In the genomic region with DNA sequence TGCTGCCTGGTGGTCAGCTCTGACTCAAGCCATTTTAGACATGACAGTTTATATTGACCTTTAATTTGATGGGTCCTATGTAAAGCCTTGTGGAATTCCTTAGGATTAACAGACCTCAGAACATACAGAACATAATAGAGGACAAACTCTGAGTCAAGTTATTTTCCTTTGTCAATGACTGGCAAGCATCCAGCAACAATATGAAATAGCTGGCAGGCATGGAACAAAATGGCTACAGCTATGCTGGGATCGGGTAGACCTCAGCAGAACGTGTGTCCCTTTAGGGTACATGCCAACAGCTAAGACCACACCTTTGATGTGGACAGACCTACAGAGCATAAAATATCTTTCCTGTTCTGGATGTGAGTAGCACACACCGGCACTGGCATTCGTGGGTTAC, we compare ENCODE assay signal across 26 mouse cellular contexts. TPM values are rescaled to one million over a fixed set of nuclear protein-coding genes. Genes with fewer than 3 reads are reported as not detected.
DNase-seq lines count a peak whose midpoint lies in the region; ATAC-seq and TF ChIP-seq lines count a peak whose summit lies in the region.
"Had no signal": no experiment of that assay in that cellular context is flagged by ENCODE, and none has a peak within 500 bp of the region (broad histone marks: within the 10 kb centered on the region; RNA-seq: fewer than 3 reads in every experiment).

No protein-coding gene starts in this region.

- ATAC-seq in lung, embryonic 14.5 days (ENCODE audit: insufficient read depth): no peak
- ATAC-seq: forebrain, embryonic 13.5 days; forebrain, embryonic 16.5 days; intestine, embryonic 15.5 days had no signal

- H3K4me1 ChIP-seq in lung, embryonic 14.5 days (ENCODE audit: insufficient read depth): 0 out of 2 replicates have a peak, but pooled peaks cover 6% of the 10 kb centered on the region
- H3K4me1 ChIP-seq in limb, embryonic 10.5 days: peaks cover 21% of the 10 kb centered on the region

- no peaks in the 10 kb centered on the region for H3K9me3 ChIP-seq in lung, embryonic 14.5 days (ENCODE audit: low read depth, low read length)
- no peaks in the 10 kb centered on the region for H3K9me3 ChIP-seq in limb, embryonic 10.5 days (replicated peaks)
- H3K9me3 ChIP-seq: embryonic facial prominence, embryonic 12.5 days; forebrain, embryonic 13.5 days; heart, embryonic 12.5 days; heart, embryonic 15.5 days; hindbrain, embryonic 10.5 days; intestine, embryonic 15.5 days had no signal

- no peak for TF ChIP-seq CTCF in lung, embryonic 14.5 days (IDR thresholded peaks at IDR 0.05; ENCODE audit: low read depth)

- H3K4me2 ChIP-seq in lung, embryonic 14.5 days: no peak overlapping the region
- H3K4me2 ChIP-seq: embryonic facial prominence, embryonic 12.5 days; forebrain, embryonic 13.5 days; heart, embryonic 12.5 days; heart, embryonic 15.5 days; hindbrain, embryonic 14.5 days; intestine, embryonic 15.5 days had no signal

- H3K27me3 ChIP-seq in lung, embryonic 14.5 days (ENCODE audit: insufficient read depth, low read length): no peaks in the 10 kb centered on the region
- H3K27me3 ChIP-seq in limb, embryonic 10.5 days (ENCODE audit: low read depth, poor library complexity, severe bottlenecking): no peaks in the 10 kb centered on the region
- H3K27me3 ChIP-seq: embryonic facial prominence, embryonic 12.5 days; forebrain, embryonic 13.5 days; heart, embryonic 12.5 days; heart, embryonic 15.5 days; intestine, embryonic 15.5 days had no signal

- peak; percentile 71 for DNase-seq in heart, adult 11 months
- no peak for DNase-seq in heart, adult 18-20 months
- DNase-seq in lung, embryonic 14.5 days: peak; percentile 22
- no peak for DNase-seq in lung, postnatal 36 days
- DNase-seq in NIH3T3 (ENCODE audit: low read depth): peak; percentile 63
- DNase-seq in limb, embryonic 10.5 days (ENCODE audit: low spot score): no peak
- DNase-seq: adrenal gland, postnatal 14 days; cerebellum, adult 11-12 months; cerebellum, adult 9-10 months; cerebellum, postnatal 14 days; gastrocnemius, postnatal 10 days; gastrocnemius, postnatal 36 days; heart, postnatal 10 days; heart, postnatal 36 days; kidney, adult 18-20 months; kidney, adult 9 months had no signal

- H3K4me3 ChIP-seq in lung, embryonic 14.5 days (ENCODE audit: low read depth, low read length): no peak overlapping the region
- no peak overlapping the region for H3K4me3 ChIP-seq in limb, embryonic 10.5 days
- H3K4me3 ChIP-seq: embryonic facial prominence, embryonic 12.5 days; erythroblast, embryonic 14.5 days; forebrain, embryonic 13.5 days; heart, embryonic 12.5 days; heart, embryonic 15.5 days; hindbrain, embryonic 10.5 days; intestine, embryonic 15.5 days had no signal

- no peaks in the 10 kb centered on the region for H3K36me3 ChIP-seq in lung, embryonic 14.5 days (ENCODE audit: insufficient read depth)
- no peaks in the 10 kb centered on the region for H3K36me3 ChIP-seq in limb, embryonic 10.5 days
- H3K36me3 ChIP-seq: embryonic facial prominence, embryonic 12.5 days; heart, embryonic 12.5 days; heart, embryonic 15.5 days; hindbrain, embryonic 10.5 days; intestine, embryonic 15.5 days had no signal

- H3K9ac ChIP-seq in lung, embryonic 14.5 days: no peak overlapping the region
- H3K9ac ChIP-seq: embryonic facial prominence, embryonic 12.5 days; forebrain, embryonic 13.5 days; heart, embryonic 12.5 days; heart, embryonic 15.5 days; hindbrain, embryonic 14.5 days; intestine, embryonic 15.5 days had no signal

- WGBS in lung, embryonic 14.5 days: 80% methylated on average over 4 of the region's 4 CpGs
- 92% methylated on average over 4 of the region's 4 CpGs for WGBS in limb, embryonic 10.5 days

- H3K27ac ChIP-seq in lung, embryonic 14.5 days (ENCODE audit: low read depth): no peak overlapping the region
- H3K27ac ChIP-seq in limb, embryonic 10.5 days: no peak overlapping the region
- H3K27ac ChIP-seq: embryonic facial prominence, embryonic 12.5 days; forebrain, embryonic 13.5 days; heart, embryonic 15.5 days; hindbrain, embryonic 10.5 days; hindbrain, embryonic 14.5 days; intestine, embryonic 15.5 days had no signal

RNA-seq across cellular contexts. Expression of a gene that starts 4.4 kb away (rescaled TPM):
- total RNA-seq in heart, adult 18-20 months (2021): 1 to 10 TPM; 5.5 TPM
- 22.9 and 27.3 TPM in 2 replicates for polyA plus RNA-seq in lung, embryonic 14.5 days (2014; fragmentation: Nextera tagmentation; extraction: Ambion mirVana)
- 28.5 and 29.2 TPM in 2 replicates for polyA plus RNA-seq in limb, embryonic 10.5 days (2016; fragmentation: Nextera tagmentation; extraction: Ambion mirVana)

RNA-seq across cellular contexts. Expression of a gene that starts 12.8 kb away (rescaled TPM):
- under 1 TPM; 0.59 to 0.99 TPM for total RNA-seq in heart, adult 18-20 months (2021)
- polyA plus RNA-seq in lung, embryonic 14.5 days (2014; fragmentation: Nextera tagmentation; extraction: Ambion mirVana): 1.8 and 2.2 TPM in 2 replicates
- polyA plus RNA-seq in limb, embryonic 10.5 days (2016; fragmentation: Nextera tagmentation; extraction: Ambion mirVana): 18.0 and 19.4 TPM in 2 replicates
- total RNA-seq: ES-E14 had no signal
- polyA plus RNA-seq: erythroblast, embryonic 14.5 days had no signal

RNA-seq across cellular contexts. Expression of a gene that starts 42.1 kb away (rescaled TPM):
- total RNA-seq in heart, adult 18-20 months (2021): 10 to 100 TPM in 1 of 2 experiments, 1 to 10 TPM in 1; 6.6 to 10.7 TPM
- polyA plus RNA-seq in lung, embryonic 14.5 days (2014; fragmentation: Nextera tagmentation; extraction: Ambion mirVana): 70.8 and 71.9 TPM in 2 replicates
- 102 and 107 TPM in 2 replicates for polyA plus RNA-seq in limb, embryonic 10.5 days (2016; fragmentation: Nextera tagmentation; extraction: Ambion mirVana)

Comparison
In these comparisons a context has a peak if more than half of its experiments do, and no peak if none do; other contexts are left out.
1. DNase-seq: peak in heart, adult 11 months (single experiment), lung, embryonic 14.5 days (single experiment) and NIH3T3 (single experiment); none in heart, adult 18-20 months (0 of 2), lung, postnatal 36 days (single experiment) and limb, embryonic 10.5 days (single experiment).